Mouse (Mus musculus) heart, postnatal 36 days (tissue): Measurements from ENCODE around the gene Il12rb2. TPM values are rescaled to one million over a fixed set of nuclear protein-coding genes. Genes with fewer than 3 reads are reported as not detected.

Experiments used
- DNase-seq, 2 experiments: peaks; one replicate each; pipeline ENCODE4 v3.0.0; 2021 to 2022
- intact Hi-C: fragments of 180-260 bp; cut with DNase I; formaldehyde crosslinking; loops from one replicate; pipeline ENCODE4 v1.15.1; 2025
- total RNA-seq, 2 experiments: library from RNA; stranded (reverse); gene quantifications; 2 replicates each; pipeline ENCODE4 v1.2.3; 2021

Il12rb2 gene
- total RNA-seq, result under 1 TPM; 0.14 TPM

DNA sequence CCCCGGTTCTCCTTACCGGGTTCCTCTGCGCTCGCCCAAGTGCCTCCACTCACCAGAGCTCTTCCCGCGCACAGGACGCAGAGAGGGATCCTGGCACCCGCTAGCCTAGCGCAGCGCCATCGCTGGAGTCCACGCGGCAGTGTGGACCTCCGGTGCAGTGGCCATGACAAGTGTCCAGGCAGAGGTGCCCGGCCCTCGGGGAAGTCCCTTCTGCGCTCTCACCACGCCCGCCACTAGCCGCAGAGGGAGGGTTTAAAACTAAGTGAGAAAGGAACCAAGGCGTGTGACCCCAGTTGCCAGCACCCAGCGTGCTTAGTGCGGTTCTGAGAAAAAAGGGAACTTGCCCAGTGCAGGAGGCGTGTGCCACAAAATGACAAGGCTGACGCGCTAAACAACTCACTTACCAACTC, at the start of gene Il12rb2:
TSS of gene Il12rb2 (minus strand) at position 207 of the 410 bp plus-strand sequence.
- intact Hi-C loops, result no loop called here
- DNase-seq, result peak; percentile 4 to 17

DNA sequence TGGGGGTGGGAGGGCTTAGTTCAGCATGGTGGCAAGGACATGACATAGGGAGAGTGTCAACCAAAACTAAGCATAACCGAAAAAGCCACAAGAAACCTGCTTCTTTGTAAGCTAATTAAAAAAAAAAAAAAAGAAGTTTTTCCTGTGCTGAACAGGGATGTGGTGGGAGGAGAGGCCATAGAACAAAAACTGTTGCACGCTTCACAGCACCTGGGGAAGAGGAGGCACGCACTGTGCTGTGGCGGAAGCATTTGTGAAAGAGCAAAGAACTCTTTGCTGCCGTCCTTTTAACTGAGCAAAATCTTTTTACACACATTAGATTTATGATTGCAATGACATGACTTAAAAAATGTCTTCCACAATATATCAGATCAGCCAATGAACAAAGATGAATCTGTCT, 45.8 kb upstream of the Il12rb2 start:
- intact Hi-C loops, result no loop called here
- DNase-seq, result no peak

DNA sequence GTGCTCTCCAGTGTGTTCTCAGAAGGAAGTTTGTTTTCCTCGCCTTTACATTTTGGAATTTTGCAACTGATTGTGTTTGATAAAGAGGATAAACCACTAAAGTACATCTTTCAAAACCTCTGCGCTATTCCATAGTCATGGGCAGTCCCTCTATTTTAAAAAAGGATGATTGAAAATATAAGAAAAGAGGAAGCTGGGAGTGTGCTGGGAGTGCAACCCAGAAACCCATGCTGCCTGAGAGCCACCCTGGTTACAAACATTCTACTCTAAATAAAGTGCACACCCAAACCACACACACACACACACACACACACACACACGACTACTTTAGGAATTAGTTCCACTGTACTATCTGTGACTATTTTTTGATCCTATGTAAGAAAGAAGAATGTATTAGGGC, 40.6 kb upstream of the Il12rb2 start:
- intact Hi-C loops, result no loop called here
- no peak for DNase-seq

DNA sequence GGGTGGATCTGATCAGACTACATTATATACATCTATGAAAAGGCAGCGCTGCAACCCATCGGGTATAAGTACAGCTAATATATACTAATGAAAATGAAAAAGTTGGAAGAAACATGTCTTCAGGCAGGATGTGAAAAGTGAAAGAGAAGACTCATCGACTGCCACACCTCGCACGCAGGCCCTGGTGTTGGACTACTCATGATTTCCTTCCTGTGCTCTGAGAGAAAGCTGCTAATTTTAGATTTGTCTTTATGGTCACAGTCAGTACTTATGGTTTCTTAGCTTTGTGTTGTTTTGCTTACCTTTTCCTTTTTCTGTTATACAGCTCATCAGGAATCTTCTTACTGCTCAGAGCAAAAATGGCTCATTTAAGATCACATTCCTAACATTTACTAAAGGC, 39.3 kb upstream of the Il12rb2 start:
- no peak for DNase-seq
- intact Hi-C loops, result no loop called here

DNA sequence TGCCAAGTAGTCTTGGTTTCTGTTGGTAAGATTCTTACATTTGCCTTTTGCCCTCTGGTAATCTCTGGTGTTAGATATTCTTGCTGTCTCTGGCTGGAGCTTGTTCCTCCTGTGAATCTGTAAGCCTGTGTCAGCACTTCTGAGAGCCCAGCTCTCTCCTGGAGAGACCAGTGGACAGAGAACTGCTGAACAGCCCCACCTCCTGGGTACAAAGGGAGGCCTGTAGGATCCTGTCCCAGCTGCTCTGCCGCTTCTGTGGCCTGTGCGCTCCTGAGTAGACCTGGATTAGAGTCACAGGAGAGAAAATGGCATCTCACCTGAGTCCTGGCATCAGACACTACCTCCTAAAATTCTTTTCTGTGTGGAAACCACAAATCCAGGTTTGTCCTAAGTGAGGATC, 37.4 kb upstream of the Il12rb2 start:
- no peak for DNase-seq
- intact Hi-C loops, result no loop called here

DNA sequence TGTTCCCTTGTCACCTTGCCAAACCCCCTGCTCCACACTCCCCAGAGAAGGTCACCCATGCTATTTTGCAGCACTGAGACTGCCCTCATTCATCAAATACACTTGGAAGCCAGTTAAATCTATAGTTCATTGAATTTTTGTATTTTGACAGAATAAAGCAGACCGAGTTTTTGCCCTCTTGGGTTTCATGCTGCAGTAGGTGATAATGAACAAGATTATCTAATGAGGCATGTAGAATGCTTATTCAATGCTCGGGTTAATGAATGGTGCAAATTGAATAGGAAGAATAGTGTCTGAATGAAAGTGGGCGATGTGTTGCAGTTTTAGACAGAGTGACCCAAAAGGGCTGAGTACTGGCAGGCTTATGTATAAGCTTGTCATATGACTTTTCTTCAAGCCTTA, 29.3 kb upstream of the Il12rb2 start:
- no peak for DNase-seq
- intact Hi-C loops, result no loop called here

DNA sequence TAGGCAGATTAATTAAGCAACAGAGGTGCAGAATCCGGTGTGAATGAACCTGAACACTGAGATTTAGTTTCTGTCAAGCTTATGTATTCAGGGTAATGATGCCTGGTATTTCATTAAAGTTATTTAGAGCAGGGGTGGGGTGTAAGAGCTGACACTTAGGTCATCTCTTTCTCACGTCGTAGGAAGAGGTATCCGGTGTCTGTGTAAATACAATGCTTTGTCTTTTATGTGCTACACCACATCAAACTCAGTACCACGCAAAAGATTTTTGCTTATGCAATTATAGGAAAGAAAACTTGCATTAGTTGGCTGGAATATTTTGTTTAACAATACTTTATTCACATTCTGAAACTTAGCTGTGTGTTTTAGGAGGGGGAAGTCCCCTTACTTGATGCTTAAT, 23.6 kb upstream of the Il12rb2 start:
- intact Hi-C loops, result no loop called here
- DNase-seq, result no peak

DNA sequence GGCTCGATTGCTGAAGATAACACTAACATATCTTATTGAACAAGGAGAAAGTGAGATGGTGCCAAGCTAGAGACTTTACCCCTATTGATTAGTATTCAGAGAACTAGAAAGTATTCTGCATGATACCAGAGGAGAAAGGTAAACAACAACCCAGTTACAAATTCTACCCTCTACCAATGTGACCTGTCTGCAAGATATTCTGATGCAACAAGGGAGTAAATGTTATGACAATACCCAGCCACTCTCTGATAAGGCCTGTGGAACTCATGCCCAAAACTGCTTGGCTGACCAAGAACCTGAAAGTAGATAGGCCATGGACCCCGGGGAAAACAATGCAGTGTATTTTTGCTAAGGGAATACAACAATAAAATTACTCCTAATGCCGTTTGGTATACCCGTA, 10.2 kb downstream of the Il12rb2 start:
- no peak for DNase-seq
- intact Hi-C loops, result no loop called here

DNA sequence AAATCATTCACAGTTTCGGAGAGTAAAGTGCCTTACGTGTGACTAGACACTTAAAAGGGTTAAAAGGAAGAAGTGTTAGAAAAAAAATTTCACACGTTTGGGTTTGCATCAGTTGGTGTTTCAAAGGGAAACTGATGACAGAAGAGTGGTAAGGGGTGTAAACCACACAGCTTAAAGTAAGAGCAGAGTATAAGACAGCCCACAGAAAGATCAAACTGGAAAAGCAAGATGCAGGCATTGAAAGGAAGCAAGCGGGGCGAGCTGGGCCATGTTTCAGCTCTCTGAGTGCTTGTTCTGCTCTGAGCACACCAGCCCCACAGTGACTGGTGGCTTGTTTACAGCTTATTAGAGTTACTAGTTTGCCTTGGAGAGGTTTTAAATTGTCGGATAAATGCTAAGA, 27.9 kb downstream of the Il12rb2 start:
- no peak for DNase-seq
- intact Hi-C loops, result no loop called here

DNA sequence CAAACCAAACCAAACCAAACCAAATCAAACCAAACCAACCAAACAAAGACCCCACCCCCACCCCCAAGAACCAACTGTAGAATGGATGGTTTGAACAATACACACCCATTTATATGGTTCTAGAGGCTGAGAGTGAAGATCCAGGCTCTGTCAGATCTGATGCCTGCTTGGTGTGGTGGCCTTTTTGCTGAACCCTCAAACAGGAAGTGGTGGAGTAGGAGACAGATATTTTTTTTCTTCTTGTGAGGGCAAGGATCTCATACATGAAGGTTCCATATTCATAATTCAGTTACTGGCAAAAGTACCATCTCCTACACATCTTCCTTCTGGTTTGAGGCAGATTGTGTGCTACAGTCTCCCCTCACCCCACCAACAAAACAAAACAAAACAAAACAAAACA, 36.5 kb downstream of the Il12rb2 start:
- DNase-seq, result no peak
- intact Hi-C loops, result no loop called here

DNA sequence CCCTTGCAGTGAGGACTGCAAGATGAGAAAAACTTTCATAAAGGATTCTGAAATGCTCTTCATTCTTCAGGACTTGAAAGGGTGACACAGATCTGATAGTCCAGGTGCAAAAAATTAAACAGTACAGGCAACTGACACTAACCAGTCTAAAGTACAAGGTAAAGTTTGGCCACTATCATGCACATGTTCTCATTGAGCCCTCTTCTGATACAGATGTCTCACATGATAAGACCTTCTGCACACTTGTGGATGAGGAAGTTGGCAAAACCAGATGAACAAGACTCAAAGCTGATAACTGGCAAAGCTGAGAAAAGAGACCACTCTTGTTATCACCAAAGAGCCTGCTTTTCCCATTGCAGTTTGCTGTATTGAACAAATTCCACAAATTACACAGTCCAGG, 38.0 kb downstream of the Il12rb2 start:
- no peak for DNase-seq
- intact Hi-C loops, result no loop called here

DNA sequence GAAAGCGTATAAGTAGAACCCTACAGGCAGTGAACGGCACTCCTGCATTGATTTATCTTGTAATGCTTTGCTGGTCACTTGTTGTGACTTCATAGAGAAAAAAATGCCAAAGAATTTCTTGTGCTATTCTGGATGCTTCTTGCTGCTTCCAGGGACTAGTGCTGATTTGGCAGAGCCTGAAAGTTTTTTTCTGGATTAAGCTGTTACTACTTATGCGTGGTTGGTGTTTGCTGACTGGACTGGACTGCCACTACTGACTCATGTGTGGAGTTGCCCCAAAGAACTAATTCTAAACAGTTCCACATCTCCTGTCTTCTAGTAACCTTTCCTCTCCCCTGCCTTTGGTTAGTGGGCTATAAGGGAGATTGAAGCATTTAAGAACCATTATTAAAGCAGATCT, 52.2 kb downstream of the Il12rb2 start:
- no peak for DNase-seq
- intact Hi-C loops, result no loop called here

DNA sequence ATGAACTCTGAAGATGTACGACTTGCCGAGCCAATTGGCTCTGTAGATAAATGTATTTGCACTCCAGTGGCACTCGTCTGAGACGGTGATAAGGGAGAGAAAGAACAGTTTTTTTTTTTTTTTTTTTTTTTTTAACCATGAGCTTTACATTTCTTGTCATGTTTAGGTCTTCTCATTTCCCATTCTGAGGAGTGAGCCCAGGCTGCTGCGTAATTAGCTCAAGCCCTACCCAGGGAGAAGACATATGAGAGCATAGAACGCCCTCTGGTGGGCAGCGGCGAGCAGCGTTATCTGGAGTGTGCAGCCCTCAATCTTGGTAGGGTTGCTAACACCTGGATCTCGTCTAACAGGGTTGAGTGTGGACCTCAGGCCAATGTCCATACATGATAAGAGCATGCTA, 57.5 kb downstream of the Il12rb2 start:
- intact Hi-C loops, result loop anchor here (1.0 to 5.0 kb wide), 3 partner anchors 120 to 356 kb away; no protein-coding TSS in a partner anchor
- peak; percentile 55 to 68 for DNase-seq

DNA sequence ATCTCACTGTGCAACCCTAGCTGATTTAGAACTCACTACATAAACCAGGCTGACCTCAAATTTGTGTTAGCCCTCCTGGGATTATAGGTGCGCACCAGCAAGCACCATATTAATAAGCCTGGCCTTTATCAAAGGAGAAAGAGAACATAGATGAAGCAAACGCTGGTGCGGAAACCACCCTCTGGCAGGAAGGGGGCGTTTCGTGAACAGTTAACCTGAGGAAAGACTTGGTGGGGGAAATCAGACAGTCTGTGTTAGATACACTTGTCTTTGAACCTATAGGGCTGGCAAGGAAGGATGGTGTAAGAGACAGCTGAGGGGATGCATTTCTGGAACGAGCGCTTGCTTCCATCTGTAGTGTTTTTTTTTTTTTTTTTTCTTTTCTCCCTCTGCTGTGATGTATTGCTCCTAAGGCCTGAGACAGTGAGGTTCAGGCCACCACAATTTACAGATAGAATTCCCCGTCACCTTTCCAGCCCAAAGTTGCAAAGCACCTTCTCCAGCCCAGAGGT, 58.1 kb downstream of the Il12rb2 start:
- intact Hi-C loops, result loop anchor here (1.0 to 5.0 kb wide), 3 partner anchors 120 to 356 kb away; no protein-coding TSS in a partner anchor
- DNase-seq, result no peak

DNA sequence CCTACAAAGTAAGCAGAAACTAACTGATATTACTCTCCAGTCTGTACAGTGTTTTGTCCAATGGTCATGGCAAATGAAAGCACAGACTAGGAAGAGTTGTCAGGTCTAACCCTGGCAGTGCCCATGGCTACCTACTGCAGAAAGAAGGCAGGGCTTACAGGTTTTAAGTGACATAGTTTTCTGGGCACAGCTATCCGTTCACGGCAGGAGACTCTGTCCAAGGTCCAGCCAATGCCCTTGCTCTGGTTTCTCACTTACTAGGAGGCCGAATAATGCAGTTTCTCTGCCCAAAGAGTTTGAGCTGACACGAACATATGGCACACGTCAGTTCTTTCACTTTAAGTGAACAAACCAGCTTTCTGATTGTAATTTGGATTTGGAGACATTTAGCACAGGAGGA, 58.9 kb downstream of the Il12rb2 start:
- intact Hi-C loops, result loop anchor here (5.0 kb wide), 1 partner anchor 355 kb away; no protein-coding TSS in a partner anchor
- no peak for DNase-seq

DNA sequence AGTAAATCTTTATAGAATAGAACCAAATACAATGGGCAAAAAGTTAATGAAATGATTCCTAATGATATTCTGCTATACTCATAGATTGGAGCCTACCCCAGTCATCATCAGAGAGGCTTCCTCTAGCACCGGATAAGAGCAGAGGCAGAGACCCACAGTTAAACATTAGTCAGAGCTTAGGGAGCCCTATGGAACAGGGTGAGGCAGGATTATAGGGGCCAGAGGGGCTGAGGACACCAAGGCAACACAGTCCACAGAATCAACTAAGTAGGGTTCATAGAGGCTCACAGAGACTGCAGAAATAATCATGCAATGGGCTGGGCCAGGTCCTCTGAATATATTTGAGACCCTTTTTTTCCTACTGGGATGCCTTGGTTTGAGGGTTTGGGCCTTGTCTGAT, 61.3 kb downstream of the Il12rb2 start:
- intact Hi-C loops, result loop anchor here (5.0 kb wide), 1 partner anchor 352 kb away; no protein-coding TSS in a partner anchor
- no peak for DNase-seq

DNA sequence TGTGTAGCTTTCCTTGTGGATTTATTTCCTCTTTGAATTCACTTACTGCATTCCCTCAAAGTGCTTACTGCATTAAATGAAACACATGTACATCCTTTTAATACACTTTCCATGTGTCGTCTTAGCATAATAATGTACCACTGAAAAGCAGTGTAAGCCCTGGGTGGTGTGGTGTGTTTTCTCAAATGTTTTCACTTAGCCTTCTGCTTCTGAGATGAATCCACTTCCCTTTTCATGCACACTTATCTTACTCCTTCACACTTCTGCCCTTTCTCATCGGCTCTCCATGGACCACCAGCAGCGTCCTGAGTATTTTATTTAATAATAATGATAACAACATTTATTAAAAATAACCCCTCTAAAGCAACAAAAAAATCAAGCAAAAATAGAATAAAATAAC, 66.2 kb downstream of the Il12rb2 start:
- intact Hi-C loops, result no loop called here
- no peak for DNase-seq

DNA sequence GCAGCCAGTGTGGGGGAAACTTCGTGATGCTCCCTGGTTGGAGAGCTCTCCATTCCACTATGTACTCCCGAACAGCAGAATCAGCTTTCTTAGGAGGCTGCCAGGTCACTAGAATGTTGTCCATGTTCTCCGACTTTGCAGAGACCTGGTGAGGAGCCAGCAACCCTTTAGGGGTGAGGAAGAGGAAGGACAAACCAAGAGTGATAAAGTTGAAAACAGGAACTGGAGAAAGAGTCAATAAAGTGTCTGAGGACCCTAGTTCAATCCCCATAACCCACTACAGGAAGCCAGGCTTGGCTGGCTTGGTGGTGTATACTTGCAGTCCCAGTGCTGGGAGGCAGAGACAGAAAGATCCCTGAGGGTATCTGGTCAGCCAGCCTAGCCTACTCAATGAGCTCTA, 67.0 kb downstream of the Il12rb2 start:
- intact Hi-C loops, result no loop called here
- no peak for DNase-seq

DNA sequence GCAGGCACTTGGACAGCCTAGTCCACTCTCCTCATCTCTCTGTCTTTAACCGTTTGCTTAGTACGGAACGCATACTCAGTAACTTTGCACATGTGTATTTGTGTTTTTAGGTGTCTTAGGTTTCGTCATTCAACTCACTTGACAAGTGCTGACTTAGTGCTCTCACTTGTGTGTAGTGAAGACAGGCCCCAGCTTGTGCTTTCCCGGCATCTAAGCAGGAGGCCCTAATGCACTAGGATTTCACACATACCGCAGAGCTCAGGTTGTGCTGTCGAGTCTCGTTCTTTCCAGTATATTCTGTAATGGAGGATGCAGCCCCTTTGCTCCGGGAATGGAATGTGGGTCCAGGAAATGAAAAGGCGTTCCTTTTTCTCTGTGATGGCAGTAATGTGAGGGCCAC, 72.8 kb downstream of the Il12rb2 start:
- DNase-seq, result no peak
- intact Hi-C loops, result no loop called here

DNA sequence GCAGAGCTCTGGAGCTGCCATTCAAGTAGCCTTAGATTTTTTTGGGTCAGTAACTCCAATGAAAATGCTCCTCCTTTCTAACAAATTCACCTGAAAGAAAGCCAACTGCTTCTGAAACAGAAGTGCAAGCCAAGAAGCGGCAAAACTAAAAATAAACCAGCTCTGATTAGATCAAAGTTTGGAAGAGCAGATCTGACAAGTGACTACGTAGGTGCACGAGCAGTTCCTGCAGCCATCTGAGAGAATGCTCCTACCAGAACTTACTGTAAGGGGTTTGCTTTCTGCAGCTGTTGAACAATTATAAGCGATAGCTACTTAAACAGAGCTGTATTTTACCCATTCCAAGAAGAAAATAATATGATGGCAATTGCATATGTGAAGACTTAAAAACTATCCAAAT, 73.5 kb downstream of the Il12rb2 start:
- intact Hi-C loops, result no loop called here
- DNase-seq, result no peak

DNA sequence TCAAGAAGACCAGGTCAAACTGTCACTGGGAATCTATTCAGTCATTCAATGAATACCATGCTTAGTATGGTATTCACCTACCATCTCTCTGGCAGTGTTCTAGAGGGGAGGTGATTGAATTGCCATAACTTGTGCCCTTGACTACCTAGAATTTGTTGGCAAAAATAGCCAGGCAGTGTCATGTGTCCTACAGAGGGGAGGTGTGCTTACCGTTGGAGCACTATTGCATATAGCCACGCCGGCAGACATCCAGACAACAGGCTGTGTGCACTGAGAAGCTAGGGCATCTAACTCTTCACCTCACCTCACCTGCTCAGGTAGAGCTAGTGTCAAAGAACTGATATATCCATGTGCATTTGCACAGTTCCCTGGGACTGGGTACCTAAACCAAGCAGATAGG, 74.8 kb downstream of the Il12rb2 start:
- intact Hi-C loops, result no loop called here

DNA sequence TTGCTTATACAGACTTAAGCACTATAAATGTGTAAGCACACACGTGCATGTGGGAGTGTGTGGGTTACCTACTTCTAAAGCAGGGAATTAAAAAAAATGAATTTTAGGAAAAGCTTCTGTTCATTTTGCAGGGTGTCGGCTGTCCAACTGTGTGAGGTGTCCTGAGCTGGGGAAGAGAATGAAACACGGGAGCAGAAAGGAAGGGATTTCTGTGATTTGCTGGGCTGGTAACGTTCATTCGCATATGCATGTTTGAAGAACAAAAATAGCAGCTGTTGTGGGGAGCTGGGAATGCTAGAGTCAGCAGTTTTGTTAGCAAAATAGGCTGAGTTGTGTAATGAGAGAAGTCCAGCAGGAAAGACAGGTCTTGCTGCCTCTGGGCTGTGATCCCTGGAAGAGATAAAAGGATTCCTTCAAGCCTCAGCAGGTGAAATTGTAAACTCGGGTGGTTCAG, 75.3 kb downstream of the Il12rb2 start:
- intact Hi-C loops, result no loop called here
- DNase-seq, result no peak

More for the DNA sequence above, 74.8 kb downstream of the Il12rb2 start:
- DNase-seq, result no peak

DNA sequence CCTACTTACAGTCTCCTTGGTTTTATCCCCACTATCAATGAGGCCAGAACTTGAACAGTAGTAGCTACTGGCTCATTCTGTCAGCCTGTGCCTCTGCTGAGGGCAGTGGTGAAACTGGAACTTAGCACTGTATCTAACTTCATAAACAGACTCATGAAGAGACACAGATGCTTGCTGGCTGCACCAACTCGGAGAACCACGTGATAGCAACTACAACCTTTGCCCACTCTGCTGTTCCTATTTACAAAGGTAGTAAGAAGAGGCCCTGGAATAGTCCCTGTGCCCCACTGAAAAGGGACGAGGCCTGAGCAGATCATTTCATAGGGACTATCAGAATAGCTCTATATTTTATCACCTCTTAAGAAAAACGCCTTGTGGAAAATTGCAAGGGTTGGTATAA, 75.7 kb downstream of the Il12rb2 start:
- intact Hi-C loops, result no loop called here
- DNase-seq, result no peak
